Mouse (Mus musculus): Measurements from ENCODE around the gene 2310057J18Rik. TPM values are rescaled to one million over a fixed set of nuclear protein-coding genes. Genes with fewer than 3 reads are reported as not detected.

Gene 2310057J18Rik
- 0.27 TPM for polyA plus RNA-seq (2014; fragmentation: Illumina TruSeq; extraction: RNeasy Lipid Tissue Mini Kit (QIAGEN cat#74804); ENCODE audit: low read depth, low replicate concordance)

GRCm38 (mm10) chr10:28986203-28986602 is at the start of gene 2310057J18Rik:
TSS of gene 2310057J18Rik (minus strand) at chr10:28986303.

Other genes with a start within 250 kb of the 2310057J18Rik start
- gene Soga3, start 157.5 kb upstream of the 2310057J18Rik start, polyA plus RNA-seq (2014; fragmentation: Illumina TruSeq; extraction: RNeasy Lipid Tissue Mini Kit (QIAGEN cat#74804); ENCODE audit: low read depth, low replicate concordance) = not detected
- not detected for gene Gm49353, start 212.7 kb upstream of the 2310057J18Rik start, polyA plus RNA-seq (2014; fragmentation: Illumina TruSeq; extraction: RNeasy Lipid Tissue Mini Kit (QIAGEN cat#74804); ENCODE audit: low read depth, low replicate concordance)
- gene 9330159F19Rik, start 225.3 kb upstream of the 2310057J18Rik start, polyA plus RNA-seq (2014; fragmentation: Illumina TruSeq; extraction: RNeasy Lipid Tissue Mini Kit (QIAGEN cat#74804); ENCODE audit: low read depth, low replicate concordance) = 0.94 TPM

Measured in testis, adult 10 weeks (tissue).